Mouse (Mus musculus) myocyte (in vitro differentiated cells): ENCODE results near the gene Flii. TPM values are rescaled to one million over a fixed set of nuclear protein-coding genes. Genes with fewer than 3 reads are reported as not detected.

Experiments
- H3K27me3 ChIP-seq: one replicate; pipeline ENCODE4 v1.6.1; 2011; ENCODE audit not compliant: control insufficient read depth, insufficient read depth, insufficient read length
- H3K36me3 ChIP-seq: one replicate; pipeline ENCODE4 v1.6.1; 2011; ENCODE audit not compliant: control insufficient read depth, insufficient read depth
- H3K4me2 ChIP-seq: one replicate; pipeline ENCODE4 v1.6.1; 2011; ENCODE audit warnings: low read depth, control low read depth
- H3K4me3 ChIP-seq: one replicate; pipeline ENCODE4 v1.5.1; 2011; ENCODE audit warnings: mild to moderate bottlenecking, control low read depth, moderate library complexity
- H3K79me2 ChIP-seq: one replicate; pipeline ENCODE4 v1.6.1; 2011; ENCODE audit not compliant: control insufficient read depth, insufficient read depth
- H3ac ChIP-seq: one replicate; pipeline ENCODE4 v1.6.1; 2011; ENCODE audit not compliant: control insufficient read depth, insufficient read length
- CEBPB ChIP-seq: IDR thresholded peaks from 2 replicates; pipeline ENCODE4 v1.6.1; 2011; ENCODE audit warnings: mild to moderate bottlenecking, moderate library complexity; ENCODE audit not compliant: poor library complexity, insufficient read depth, severe bottlenecking
- E2F4 ChIP-seq: IDR thresholded peaks from one replicate; pipeline ENCODE4 v1.6.1; 2011; ENCODE audit warnings: mild to moderate bottlenecking, control low read depth, moderate library complexity; ENCODE audit not compliant: insufficient read depth
- MAX ChIP-seq: IDR thresholded peaks from one replicate; pipeline ENCODE4 v1.6.1; 2011; ENCODE audit warnings: low read depth, mild to moderate bottlenecking, control low read depth
- MYOD1 ChIP-seq, 3 experiments: IDR thresholded peaks; one replicate each; pipeline ENCODE4 v1.6.1; 2011; ENCODE audit warnings: control low read depth in 2 of 3, low read depth in 2 of 3, mild to moderate bottlenecking in 2 of 3, moderate library complexity in 1 of 3; ENCODE audit not compliant: insufficient read length in 2 of 3, control insufficient read depth in 1 of 3
- MYOG ChIP-seq, 3 experiments: IDR thresholded peaks; one replicate each; pipeline ENCODE4 v1.6.1; 2011; ENCODE audit warnings: control low read depth in 2 of 3, low read depth in 2 of 3, mild to moderate bottlenecking in 2 of 3; ENCODE audit not compliant: insufficient read length in 2 of 3, control insufficient read depth in 1 of 3, insufficient read depth in 1 of 3
- POLR2A ChIP-seq: IDR thresholded peaks from one replicate; pipeline ENCODE4 v1.6.1; 2011; ENCODE audit warnings: low read depth, mild to moderate bottlenecking, control low read depth, moderate library complexity; ENCODE audit not compliant: insufficient read length
- POLR2AphosphoS2 ChIP-seq: IDR thresholded peaks from one replicate; pipeline ENCODE4 v1.6.1; 2011; ENCODE audit warnings: low read depth, control low read depth; ENCODE audit not compliant: insufficient read length
- REST ChIP-seq: IDR thresholded peaks from one replicate; pipeline ENCODE4 v1.6.1; 2011; ENCODE audit warnings: mild to moderate bottlenecking, control low read depth, moderate library complexity; ENCODE audit not compliant: insufficient read depth, insufficient read length
- SRF ChIP-seq: IDR thresholded peaks from one replicate; pipeline ENCODE4 v1.6.1; 2011; ENCODE audit warnings: low read depth; ENCODE audit not compliant: control insufficient read depth, insufficient read length
- TCF12 ChIP-seq: IDR thresholded peaks from one replicate; pipeline ENCODE4 v1.6.1; 2011; ENCODE audit warnings: mild to moderate bottlenecking, control low read depth; ENCODE audit not compliant: poor library complexity, insufficient read depth, severe bottlenecking
- TCF3 ChIP-seq: IDR thresholded peaks from one replicate; pipeline ENCODE4 v1.6.1; 2011; ENCODE audit warnings: low read depth, control low read depth; ENCODE audit not compliant: insufficient read length
- USF1 ChIP-seq: IDR thresholded peaks from one replicate; pipeline ENCODE4 v1.6.1; 2011; ENCODE audit warnings: low read depth, mild to moderate bottlenecking, control low read depth, moderate library complexity
- polyA plus RNA-seq: library from polyadenylated mRNA; unstranded; fragments of >200 nt; fragmentation: generic; extraction: Trizol; gene quantifications from one replicate; pipeline ENCODE4 v1.2.1, GENCODE M21; 2012; ENCODE audit warnings: missing spikeins

Gene Flii
- polyA plus RNA-seq, 1 experiment = 247 TPM

- no peaks in the 10 kb centered on the region for H3K36me3 ChIP-seq
- no peak overlapping the region for H3K4me3 ChIP-seq
- no peak overlapping the region for H3K4me2 ChIP-seq
- H3ac ChIP-seq = no peak overlapping the region
- no peaks in the 10 kb centered on the region for H3K27me3 ChIP-seq
- TF ChIP-seq E2F4 (no peak), MYOD1 (IDR thresholded peaks at IDR 0.05; ENCODE audit: control insufficient read depth in 1 of 3, insufficient read length in 2 of 3, low read depth in 2 of 3) (no peak), TCF3 (no peak), MAX (no peak)
- peaks cover 77% of the 10 kb centered on the region for H3K79me2 ChIP-seq
These were observed 47.2 kb upstream of the Flii start for GRCm38 (mm10) chr11:60774158-60774689.

- H3K4me2 ChIP-seq = no peak overlapping the region
- TF ChIP-seq MYOG (IDR thresholded peaks at IDR 0.05; ENCODE audit: control insufficient read depth in 1 of 3, insufficient read depth in 1 of 3, insufficient read length in 2 of 3, low read depth in 2 of 3) = no peak
- no peak for TF ChIP-seq E2F4
- TF ChIP-seq REST = no peak
- no peak for TF ChIP-seq CEBPB
- no peak for TF ChIP-seq MAX
- no peak for TF ChIP-seq USF1
- TF ChIP-seq TCF12 = no peak
- no peak for TF ChIP-seq POLR2AphosphoS2
- TF ChIP-seq MYOD1 (IDR thresholded peaks at IDR 0.05; ENCODE audit: control insufficient read depth in 1 of 3, insufficient read length in 2 of 3, low read depth in 2 of 3) = no peak
- H3K36me3 ChIP-seq = no peaks in the 10 kb centered on the region
- H3K79me2 ChIP-seq = peaks cover 65% of the 10 kb centered on the region
- no peak overlapping the region for H3K4me3 ChIP-seq
- H3ac ChIP-seq = no peak overlapping the region
- H3K27me3 ChIP-seq = no peaks in the 10 kb centered on the region
These were observed 45.1 kb upstream of the Flii start for GRCm38 (mm10) chr11:60772161-60772560.

GRCm38 (mm10) chr11:60770776-60771175 is 43.7 kb upstream of the Flii start:
- H3K27me3 ChIP-seq = no peaks in the 10 kb centered on the region
- TF ChIP-seq MAX (no peak), USF1 (no peak), TCF12 (no peak), MYOD1 (IDR thresholded peaks at IDR 0.05; ENCODE audit: control insufficient read depth in 1 of 3, insufficient read length in 2 of 3, low read depth in 2 of 3) (no peak), CEBPB (no peak), MYOG (IDR thresholded peaks at IDR 0.05; ENCODE audit: control insufficient read depth in 1 of 3, insufficient read depth in 1 of 3, insufficient read length in 2 of 3, low read depth in 2 of 3) (no peak), TCF3 (no peak), SRF (no peak)

GRCm38 (mm10) chr11:60769322-60769721 is 42.3 kb upstream of the Flii start:
- TF ChIP-seq MYOD1 (IDR thresholded peaks at IDR 0.05; ENCODE audit: control insufficient read depth in 1 of 3, insufficient read length in 2 of 3, low read depth in 2 of 3) = no peak
- no peak for TF ChIP-seq TCF3
- no peaks in the 10 kb centered on the region for H3K36me3 ChIP-seq
- peaks cover 43% of the 10 kb centered on the region for H3K79me2 ChIP-seq
- no peak overlapping the region for H3K4me2 ChIP-seq
- H3ac ChIP-seq = no peak overlapping the region
- H3K4me3 ChIP-seq = no peak overlapping the region
- no peaks in the 10 kb centered on the region for H3K27me3 ChIP-seq

More at GRCm38 (mm10) chr11:60770776-60771175, 43.7 kb upstream of the Flii start:
- Histone ChIP-seq H3K36me3 (no peaks in the 10 kb centered on the region), H3K79me2 (peaks cover 58% of the 10 kb centered on the region), H3ac (no peak overlapping the region), H3K4me2 (no peak overlapping the region), H3K4me3 (no peak overlapping the region)

- Histone ChIP-seq H3K79me2 (peaks cover 24% of the 10 kb centered on the region), H3K27me3 (no peaks in the 10 kb centered on the region), H3ac (no peak overlapping the region), H3K4me3 (no peak overlapping the region), H3K4me2 (no peak overlapping the region), H3K36me3 (no peaks in the 10 kb centered on the region)
- TF ChIP-seq E2F4 (no peak), POLR2AphosphoS2 (no peak), REST (no peak), CEBPB (no peak), POLR2A (no peak), USF1 (no peak), MYOD1 (IDR thresholded peaks at IDR 0.05; ENCODE audit: control insufficient read depth in 1 of 3, insufficient read length in 2 of 3, low read depth in 2 of 3) (no peak), TCF3 (no peak), MAX (no peak)
These were observed 39.9 kb upstream of the Flii start for GRCm38 (mm10) chr11:60766969-60767368.

GRCm38 (mm10) chr11:60761681-60762080 is 34.6 kb upstream of the Flii start:
- H3K27me3 ChIP-seq = no peaks in the 10 kb centered on the region
- H3ac ChIP-seq = no peak overlapping the region
- no peak overlapping the region for H3K4me2 ChIP-seq
- H3K4me3 ChIP-seq = no peak overlapping the region
- H3K36me3 ChIP-seq = peaks cover 13% of the 10 kb centered on the region
- no peak for TF ChIP-seq SRF
- no peaks in the 10 kb centered on the region for H3K79me2 ChIP-seq
